Mouse (Mus musculus): Measurements from ENCODE around the gene Aplp1.

DNA sequence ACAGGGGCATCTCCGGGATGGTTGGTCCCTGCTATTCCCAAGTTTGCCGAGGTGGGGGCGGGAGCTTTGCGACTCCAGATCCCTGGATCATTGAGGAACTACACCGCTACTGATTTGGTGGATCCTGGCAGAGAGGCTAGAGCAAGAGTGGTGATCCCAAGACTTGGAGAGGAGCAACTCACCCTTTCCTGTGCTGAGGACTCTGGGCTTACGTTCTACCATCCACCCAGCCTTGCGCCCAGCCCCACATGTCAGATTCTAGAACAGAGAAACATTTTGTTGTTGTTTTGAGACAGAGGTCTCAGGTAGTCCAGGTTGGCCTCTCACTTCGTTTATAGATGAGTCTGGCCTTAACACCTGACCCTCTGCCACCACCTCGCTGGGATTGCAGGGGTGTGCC lies 22.8 kb downstream of the Aplp1 start:
- no peak for TF ChIP-seq CTCF (IDR thresholded peaks at IDR 0.05; ENCODE audit: extremely low read depth, insufficient read depth, low read length)
- TF ChIP-seq POLR2A (IDR thresholded peaks at IDR 0.05; ENCODE audit: extremely low read depth, insufficient read depth, low read length), result no peak

Measured in cortical plate, adult 2 months (tissue).